Mouse (Mus musculus): ENCODE measurements at regions not wholly inside any gene's neighbourhood (a gene's known extent, or its start where the extent isn't known, plus 50 kb on each side); places are given as distances from the start of the nearest gene placed in this dataset.

- H3K4me2 ChIP-seq (ENCODE audit: low read length) = no peak overlapping the region
- H3K9me3 ChIP-seq (replicated peaks; ENCODE audit: control insufficient read depth, low read length, poor library complexity, severe bottlenecking) = no peaks in the 10 kb centered on the region
- H3K9ac ChIP-seq (ENCODE audit: low read depth, low read length) = no peak overlapping the region
- 11% methylated on average over 5 of the region's 5 CpGs for WGBS
- ATAC-seq = no peak
- H3K27me3 ChIP-seq (ENCODE audit: control insufficient read depth, insufficient read depth, low read depth, low read length) = no peaks in the 10 kb centered on the region
- H3K4me1 ChIP-seq (ENCODE audit: control insufficient read depth, insufficient read depth, low read length) = no peaks in the 10 kb centered on the region
- no peaks in the 10 kb centered on the region for H3K36me3 ChIP-seq (ENCODE audit: control insufficient read depth, insufficient read depth, low read length)
- no peak overlapping the region for H3K4me3 ChIP-seq (ENCODE audit: low read depth, low read length)
- no peak overlapping the region for H3K27ac ChIP-seq (ENCODE audit: low read length)
These were observed 106.6 kb downstream of the Pdcd6ip start for GRCm38 (mm10) chr9:113601451-113601850.

GRCm38 (mm10) chr9:113587260-113587659 is 120.8 kb downstream of the Pdcd6ip start:
- H3K9me3 ChIP-seq (replicated peaks; ENCODE audit: control insufficient read depth, low read length, poor library complexity, severe bottlenecking) = no peaks in the 10 kb centered on the region
- H3K27me3 ChIP-seq (ENCODE audit: control insufficient read depth, insufficient read depth, low read depth, low read length) = no peaks in the 10 kb centered on the region
- no peak overlapping the region for H3K9ac ChIP-seq (ENCODE audit: low read depth, low read length)
- no peak for ATAC-seq
- H3K4me2 ChIP-seq (ENCODE audit: low read length) = no peak overlapping the region
- no peaks in the 10 kb centered on the region for H3K36me3 ChIP-seq (ENCODE audit: control insufficient read depth, insufficient read depth, low read length)
- no peak overlapping the region for H3K27ac ChIP-seq (ENCODE audit: low read length)
- H3K4me3 ChIP-seq (ENCODE audit: low read depth, low read length) = no peak overlapping the region
- WGBS = 65% methylated on average over 6 of the region's 6 CpGs
- H3K4me1 ChIP-seq (ENCODE audit: control insufficient read depth, insufficient read depth, low read length) = no peaks in the 10 kb centered on the region

- WGBS = 94% methylated on average over 4 of the region's 4 CpGs
- H3K4me1 ChIP-seq (ENCODE audit: control insufficient read depth, insufficient read depth, low read length) = no peaks in the 10 kb centered on the region
- no peaks in the 10 kb centered on the region for H3K27me3 ChIP-seq (ENCODE audit: control insufficient read depth, insufficient read depth, low read depth, low read length)
- H3K9me3 ChIP-seq (replicated peaks; ENCODE audit: control insufficient read depth, low read length, poor library complexity, severe bottlenecking) = no peaks in the 10 kb centered on the region
- no peak overlapping the region for H3K27ac ChIP-seq (ENCODE audit: low read length)
- H3K4me2 ChIP-seq (ENCODE audit: low read length) = no peak overlapping the region
- H3K4me3 ChIP-seq (ENCODE audit: low read depth, low read length) = no peak overlapping the region
- no peak overlapping the region for H3K9ac ChIP-seq (ENCODE audit: low read depth, low read length)
- no peaks in the 10 kb centered on the region for H3K36me3 ChIP-seq (ENCODE audit: control insufficient read depth, insufficient read depth, low read length)
- ATAC-seq = no peak
These were observed 121.6 kb downstream of the Pdcd6ip start for GRCm38 (mm10) chr9:113586477-113586876.

- Histone ChIP-seq H3K4me3 (ENCODE audit: low read depth, low read length) (no peak overlapping the region), H3K27ac (ENCODE audit: low read length) (no peak overlapping the region), H3K27me3 (ENCODE audit: control insufficient read depth, insufficient read depth, low read depth, low read length) (no peaks in the 10 kb centered on the region), H3K9ac (ENCODE audit: low read depth, low read length) (no peak overlapping the region), H3K4me2 (ENCODE audit: low read length) (no peak overlapping the region), H3K9me3 (replicated peaks; ENCODE audit: control insufficient read depth, low read length, poor library complexity, severe bottlenecking) (no peaks in the 10 kb centered on the region), H3K4me1 (ENCODE audit: control insufficient read depth, insufficient read depth, low read length) (no peaks in the 10 kb centered on the region), H3K36me3 (ENCODE audit: control insufficient read depth, insufficient read depth, low read length) (no peaks in the 10 kb centered on the region)
- ATAC-seq = no peak
- WGBS = 65% methylated on average over 9 of the region's 9 CpGs
These were observed 129.8 kb downstream of the Pdcd6ip start for GRCm38 (mm10) chr9:113578221-113578620.

- Histone ChIP-seq H3K4me2 (ENCODE audit: low read length) (no peak overlapping the region), H3K36me3 (ENCODE audit: control insufficient read depth, insufficient read depth, low read length) (no peaks in the 10 kb centered on the region), H3K9ac (ENCODE audit: low read depth, low read length) (no peak overlapping the region), H3K27me3 (ENCODE audit: control insufficient read depth, insufficient read depth, low read depth, low read length) (no peaks in the 10 kb centered on the region), H3K27ac (ENCODE audit: low read length) (no peak overlapping the region), H3K4me3 (ENCODE audit: low read depth, low read length) (no peak overlapping the region), H3K4me1 (ENCODE audit: control insufficient read depth, insufficient read depth, low read length) (no peaks in the 10 kb centered on the region), H3K9me3 (replicated peaks; ENCODE audit: control insufficient read depth, low read length, poor library complexity, severe bottlenecking) (no peaks in the 10 kb centered on the region)
- WGBS = 81% methylated on average over 1 of the region's 1 CpGs
- ATAC-seq = no peak
These were observed 139.2 kb downstream of the Pdcd6ip start for GRCm38 (mm10) chr9:113568849-113569248.

- no peak overlapping the region for H3K4me3 ChIP-seq (ENCODE audit: low read depth, low read length)
- WGBS = 86% methylated on average over 1 of the region's 1 CpGs
- no peaks in the 10 kb centered on the region for H3K27me3 ChIP-seq (ENCODE audit: control insufficient read depth, insufficient read depth, low read depth, low read length)
- no peak overlapping the region for H3K4me2 ChIP-seq (ENCODE audit: low read length)
- H3K9me3 ChIP-seq (replicated peaks; ENCODE audit: control insufficient read depth, low read length, poor library complexity, severe bottlenecking) = no peaks in the 10 kb centered on the region
- no peak for ATAC-seq
- no peak overlapping the region for H3K9ac ChIP-seq (ENCODE audit: low read depth, low read length)
- H3K27ac ChIP-seq (ENCODE audit: low read length) = no peak overlapping the region
- no peaks in the 10 kb centered on the region for H3K4me1 ChIP-seq (ENCODE audit: control insufficient read depth, insufficient read depth, low read length)
- no peaks in the 10 kb centered on the region for H3K36me3 ChIP-seq (ENCODE audit: control insufficient read depth, insufficient read depth, low read length)
These were observed 140.4 kb downstream of the Pdcd6ip start for GRCm38 (mm10) chr9:113567705-113568104.

- no peaks in the 10 kb centered on the region for H3K27me3 ChIP-seq (ENCODE audit: control insufficient read depth, insufficient read depth, low read depth, low read length)
- no peak for ATAC-seq
- H3K27ac ChIP-seq (ENCODE audit: low read length) = no peak overlapping the region
- no peaks in the 10 kb centered on the region for H3K36me3 ChIP-seq (ENCODE audit: control insufficient read depth, insufficient read depth, low read length)
- H3K9ac ChIP-seq (ENCODE audit: low read depth, low read length) = no peak overlapping the region
- H3K4me2 ChIP-seq (ENCODE audit: low read length) = no peak overlapping the region
- no peak overlapping the region for H3K4me3 ChIP-seq (ENCODE audit: low read depth, low read length)
- WGBS = 92% methylated on average over 3 of the region's 3 CpGs
- no peaks in the 10 kb centered on the region for H3K9me3 ChIP-seq (replicated peaks; ENCODE audit: control insufficient read depth, low read length, poor library complexity, severe bottlenecking)
- H3K4me1 ChIP-seq (ENCODE audit: control insufficient read depth, insufficient read depth, low read length) = no peaks in the 10 kb centered on the region
These were observed 141.4 kb downstream of the Pdcd6ip start for GRCm38 (mm10) chr9:113566620-113567019.

- H3K9me3 ChIP-seq (replicated peaks; ENCODE audit: control insufficient read depth, low read length, poor library complexity, severe bottlenecking) = 0 out of 2 replicates have a peak, but pooled peaks cover 2% of the 10 kb centered on the region
- no peak for ATAC-seq
- H3K4me2 ChIP-seq (ENCODE audit: low read length) = no peak overlapping the region
- H3K4me1 ChIP-seq (ENCODE audit: control insufficient read depth, insufficient read depth, low read length) = no peaks in the 10 kb centered on the region
- 91% methylated on average over 12 of the region's 12 CpGs for WGBS
- no peak overlapping the region for H3K9ac ChIP-seq (ENCODE audit: low read depth, low read length)
- no peak overlapping the region for H3K27ac ChIP-seq (ENCODE audit: low read length)
- no peaks in the 10 kb centered on the region for H3K27me3 ChIP-seq (ENCODE audit: control insufficient read depth, insufficient read depth, low read depth, low read length)
- H3K4me3 ChIP-seq (ENCODE audit: low read depth, low read length) = no peak overlapping the region
- H3K36me3 ChIP-seq (ENCODE audit: control insufficient read depth, insufficient read depth, low read length) = no peaks in the 10 kb centered on the region
These were observed 154.1 kb downstream of the Pdcd6ip start for GRCm38 (mm10) chr9:113553911-113554310.

GRCm38 (mm10) chr9:113547458-113547857 is 160.6 kb downstream of the Pdcd6ip start:
- 78% methylated on average over 3 of the region's 3 CpGs for WGBS
- no peak overlapping the region for H3K9ac ChIP-seq (ENCODE audit: low read depth, low read length)
- no peaks in the 10 kb centered on the region for H3K36me3 ChIP-seq (ENCODE audit: control insufficient read depth, insufficient read depth, low read length)
- ATAC-seq = no peak
- no peaks in the 10 kb centered on the region for H3K9me3 ChIP-seq (replicated peaks; ENCODE audit: control insufficient read depth, low read length, poor library complexity, severe bottlenecking)
- H3K4me2 ChIP-seq (ENCODE audit: low read length) = no peak overlapping the region
- no peak overlapping the region for H3K4me3 ChIP-seq (ENCODE audit: low read depth, low read length)
- no peak overlapping the region for H3K27ac ChIP-seq (ENCODE audit: low read length)
- H3K27me3 ChIP-seq (ENCODE audit: control insufficient read depth, insufficient read depth, low read depth, low read length) = no peaks in the 10 kb centered on the region
- no peaks in the 10 kb centered on the region for H3K4me1 ChIP-seq (ENCODE audit: control insufficient read depth, insufficient read depth, low read length)

- WGBS = 90% methylated on average over 2 of the region's 2 CpGs
- H3K36me3 ChIP-seq (ENCODE audit: control insufficient read depth, insufficient read depth, low read length) = no peaks in the 10 kb centered on the region
- H3K27ac ChIP-seq (ENCODE audit: low read length) = no peak overlapping the region
- ATAC-seq = no peak
- H3K4me1 ChIP-seq (ENCODE audit: control insufficient read depth, insufficient read depth, low read length) = no peaks in the 10 kb centered on the region
- H3K4me2 ChIP-seq (ENCODE audit: low read length) = no peak overlapping the region
- H3K9ac ChIP-seq (ENCODE audit: low read depth, low read length) = no peak overlapping the region
- no peak overlapping the region for H3K4me3 ChIP-seq (ENCODE audit: low read depth, low read length)
- H3K9me3 ChIP-seq (replicated peaks; ENCODE audit: control insufficient read depth, low read length, poor library complexity, severe bottlenecking) = no peaks in the 10 kb centered on the region; the same call in 1 of the 2 replicates
- no peaks in the 10 kb centered on the region for H3K27me3 ChIP-seq (ENCODE audit: control insufficient read depth, insufficient read depth, low read depth, low read length)
These were observed 179.5 kb downstream of the Pdcd6ip start for GRCm38 (mm10) chr9:113528586-113528985.

Data from midbrain, embryonic 16.5 days (tissue).